Mouse (Mus musculus) MEL (cell line): ENCODE data around the gene Vcam1. TPM values are rescaled to one million over a fixed set of nuclear protein-coding genes. Genes with fewer than 3 reads are reported as not detected.

ENCODE experiments used
- DNase-seq: peaks from one replicate; pipeline ENCODE4 v3.0.0; 2011; ENCODE audit warnings: low read depth, low spot score
- H3K27ac ChIP-seq: 2 replicates; pipeline ENCODE4 v1.5.1; 2012; ENCODE audit warnings: low read depth, mild to moderate bottlenecking, control low read depth, low read length, moderate library complexity; ENCODE audit not compliant: control insufficient read depth
- H3K27me3 ChIP-seq, 2 experiments: fragments of 150-350 bp in 1 of 2; sonication (generic) in 1 of 2; 2 replicates each; pipeline ENCODE4 v1.6.1; 2012; ENCODE audit warnings: low read length in 2 of 2, mild to moderate bottlenecking in 2 of 2, improper control_type of control experiment in 1 of 2, moderate library complexity in 1 of 2; ENCODE audit not compliant: insufficient read depth in 2 of 2, control insufficient read depth in 1 of 2
- H3K36me3 ChIP-seq, 2 experiments: 2 replicates each; pipeline ENCODE4 v1.6.1; 2012 to 2014; ENCODE audit warnings: low read length in 2 of 2, improper control_type of control experiment in 1 of 2, inconsistent platforms in 1 of 2, mild to moderate bottlenecking in 1 of 2; ENCODE audit not compliant: insufficient read depth in 2 of 2, control insufficient read depth in 1 of 2
- H3K4me1 ChIP-seq, 2 experiments: fragments of 150-350 bp in 1 of 2; sonication (generic) in 1 of 2; 2 replicates each; pipeline ENCODE4 v1.6.1; 2012; ENCODE audit warnings: low read length in 2 of 2, improper control_type of control experiment in 1 of 2, mild to moderate bottlenecking in 1 of 2; ENCODE audit not compliant: insufficient read depth in 2 of 2, control insufficient read depth in 1 of 2
- H3K4me3 ChIP-seq, 2 experiments: fragments of 150-350 bp in 1 of 2; sonication (generic) in 1 of 2; 2 replicates each; pipeline ENCODE4 v1.5.1; 2012; ENCODE audit warnings: low read depth in 2 of 2, low read length in 2 of 2, mild to moderate bottlenecking in 2 of 2, moderate library complexity in 2 of 2, control low read depth in 1 of 2, improper control_type of control experiment in 1 of 2; ENCODE audit not compliant: control insufficient read depth in 1 of 2, insufficient read depth in 1 of 2
- H3K79me2 ChIP-seq: 2 replicates; pipeline ENCODE4 v1.6.1; 2012; ENCODE audit warnings: mild to moderate bottlenecking, low read length, moderate library complexity; ENCODE audit not compliant: control insufficient read depth, poor library complexity, insufficient read depth
- H3K9ac ChIP-seq: 2 replicates; pipeline ENCODE4 v1.6.1; 2012; ENCODE audit warnings: low read depth, mild to moderate bottlenecking, control low read depth, low read length, moderate library complexity; ENCODE audit not compliant: control insufficient read depth, poor library complexity, severe bottlenecking
- H3K9me3 ChIP-seq: fragments of 150-350 bp; sonication (generic); replicated peaks from 2 replicates; pipeline ENCODE4 v1.6.1; 2012; ENCODE audit warnings: mild to moderate bottlenecking, low read length, improper control_type of control experiment, moderate library complexity; ENCODE audit not compliant: insufficient read depth
- BHLHE40 ChIP-seq: IDR thresholded peaks from 2 replicates; pipeline ENCODE4 v1.6.1; 2012; ENCODE audit warnings: low read depth, mild to moderate bottlenecking, inconsistent platforms, low read length, improper control_type of control experiment, borderline replicate concordance
- CHD1 ChIP-seq: IDR thresholded peaks from 2 replicates; pipeline ENCODE4 v1.6.1; 2012; ENCODE audit warnings: low read depth, mild to moderate bottlenecking, inconsistent platforms, low read length, improper control_type of control experiment
- CTCF ChIP-seq, 3 experiments: IDR thresholded peaks in 2 of 3; conservative IDR thresholded peaks in 1 of 3; 2 replicates each; pipeline ENCODE4 v1.5.1; 2011 to 2012; ENCODE audit warnings: low read length in 3 of 3, low read depth in 2 of 3, mild to moderate bottlenecking in 2 of 3, improper control_type of control experiment in 1 of 3, inconsistent platforms in 1 of 3, mixed read lengths in 1 of 3, moderate library complexity in 1 of 3; ENCODE audit not compliant: control insufficient read depth in 1 of 3, insufficient read depth in 1 of 3, poor library complexity in 1 of 3, severe bottlenecking in 1 of 3
- ELF1 ChIP-seq: IDR thresholded peaks from 2 replicates; pipeline ENCODE4 v1.6.1; 2014; ENCODE audit warnings: low read depth, mild to moderate bottlenecking, inconsistent platforms, low read length, improper control_type of control experiment, moderate library complexity
- ETS1 ChIP-seq: IDR thresholded peaks from 2 replicates; pipeline ENCODE4 v1.6.1; 2012; ENCODE audit warnings: low read depth, mild to moderate bottlenecking, inconsistent platforms, low read length, improper control_type of control experiment, moderate library complexity
- GATA1 ChIP-seq: IDR thresholded peaks from 2 replicates; pipeline ENCODE4 v1.6.1; 2011; ENCODE audit warnings: low read depth, low read length, improper control_type of control experiment
- KAT2A ChIP-seq: conservative IDR thresholded peaks from 2 replicates; pipeline ENCODE4 v1.6.1; 2012; ENCODE audit warnings: low read depth, low read length, improper control_type of control experiment, inconsistent platforms
- MAZ ChIP-seq: IDR thresholded peaks from 2 replicates; pipeline ENCODE4 v1.6.1; 2012; ENCODE audit warnings: low read depth, mild to moderate bottlenecking, inconsistent platforms, low read length, improper control_type of control experiment
- MEF2A ChIP-seq: IDR thresholded peaks from 2 replicates; pipeline ENCODE4 v1.6.1; 2014; ENCODE audit warnings: low read depth, mild to moderate bottlenecking, inconsistent platforms, low read length, improper control_type of control experiment; ENCODE audit not compliant: poor library complexity, insufficient replicate concordance, severe bottlenecking; ENCODE audit errors: extremely low read depth
- MXI1 ChIP-seq: IDR thresholded peaks from 2 replicates; pipeline ENCODE4 v1.6.1; 2011; ENCODE audit warnings: mild to moderate bottlenecking, low read depth, low read length, improper control_type of control experiment
- NRF1 ChIP-seq: IDR thresholded peaks from 2 replicates; pipeline ENCODE4 v1.6.1; 2014; ENCODE audit warnings: low read depth, mild to moderate bottlenecking, inconsistent platforms, low read length, improper control_type of control experiment, moderate library complexity; ENCODE audit not compliant: poor library complexity, insufficient read depth, severe bottlenecking
- POLR2A ChIP-seq, 2 experiments: IDR thresholded peaks; 2 replicates each; pipeline ENCODE4 v1.6.1; 2011 to 2012; ENCODE audit warnings: low read length in 2 of 2, mild to moderate bottlenecking in 2 of 2, control low read depth in 1 of 2, improper control_type of control experiment in 1 of 2, low read depth in 1 of 2, moderate library complexity in 1 of 2; ENCODE audit not compliant: control insufficient read depth in 1 of 2, insufficient read depth in 1 of 2, poor library complexity in 1 of 2
- POLR2AphosphoS2 ChIP-seq: IDR thresholded peaks from 2 replicates; pipeline ENCODE4 v1.6.1; 2011; ENCODE audit warnings: low read length, improper control_type of control experiment
- SMC3 ChIP-seq: IDR thresholded peaks from 2 replicates; pipeline ENCODE4 v1.6.1; 2011; ENCODE audit warnings: low read depth, low read length, improper control_type of control experiment
- TBP ChIP-seq: IDR thresholded peaks from 2 replicates; pipeline ENCODE4 v1.8.0; 2011; ENCODE audit warnings: low read depth, low read length, improper control_type of control experiment
- UBTF ChIP-seq: IDR thresholded peaks from 2 replicates; pipeline ENCODE4 v1.6.1; 2012; ENCODE audit warnings: low read depth, mild to moderate bottlenecking, inconsistent platforms, low read length, improper control_type of control experiment, moderate library complexity, borderline replicate concordance; ENCODE audit not compliant: insufficient read depth
- ZC3H11A ChIP-seq: IDR thresholded peaks from 2 replicates; pipeline ENCODE4 v1.6.1; 2012; ENCODE audit warnings: low read depth, mild to moderate bottlenecking, inconsistent platforms, low read length, improper control_type of control experiment
- ZMIZ1 ChIP-seq: IDR thresholded peaks from 2 replicates; pipeline ENCODE4 v1.6.1; 2012; ENCODE audit warnings: low read depth, mild to moderate bottlenecking, inconsistent platforms, low read length, improper control_type of control experiment, moderate library complexity
- polyA plus RNA-seq, 2 experiments: library from polyadenylated mRNA; stranded (reverse) in 1 of 2; unstranded in 1 of 2; fragments of >175 nt in 1 of 2; fragments of >200 nt in 1 of 2; gene quantifications; 2 replicates each; pipeline versions ENCODE4 v1.2.1 to v1.2.4; 2012; ENCODE audit warnings: low replicate concordance in 2 of 2, low read depth in 1 of 2; ENCODE audit not compliant: insufficient read length in 2 of 2, insufficient read depth in 1 of 2, missing spikeins in 1 of 2
- total RNA-seq: library from RNA; depleted of rRNA; stranded (reverse); fragments of 300-350 nt; gene quantifications from 2 replicates; pipeline ENCODE4 v1.2.3, GENCODE M21; 2012

The Vcam1 gene
- total and polyA plus RNA-seq, 3 experiments = not detected

GRCm38 (mm10) chr3:116104270-116104669 lies 25.2 kb downstream of the Vcam1 start:
- peaks cover 2 to 4% of the 10 kb centered on the region in 2 experiments for H3K27me3 ChIP-seq
- no peak overlapping the region for H3K9ac ChIP-seq
- TF ChIP-seq MAZ (no peak), POLR2A (IDR thresholded peaks at IDR 0.05; ENCODE audit: control insufficient read depth in 1 of 2, insufficient read depth in 1 of 2, low read depth in 1 of 2, low read length in 2 of 2, poor library complexity in 1 of 2) (no peak), MXI1 (no peak), ZC3H11A (no peak), SMC3 (no peak), KAT2A (no peak), BHLHE40 (no peak), MEF2A (no peak), TBP (no peak), POLR2AphosphoS2 (no peak), NRF1 (no peak), ETS1 (no peak), UBTF (no peak), CTCF (IDR thresholded peaks at IDR 0.05 in 2 of 3, conservative IDR thresholded peaks at IDR 0.05 in 1 of 3; ENCODE audit: control insufficient read depth in 1 of 3, insufficient read depth in 1 of 3, low read depth in 2 of 3, low read length in 3 of 3, poor library complexity in 1 of 3, severe bottlenecking in 1 of 3) (no peak), CHD1 (no peak), GATA1 (no peak)

GRCm38 (mm10) chr3:116100850-116101249 lies 28.6 kb downstream of the Vcam1 start:
- H3K79me2 ChIP-seq = no peaks in the 10 kb centered on the region

More at GRCm38 (mm10) chr3:116104270-116104669, 25.2 kb downstream of the Vcam1 start:
- H3K4me1 ChIP-seq = no peaks in the 10 kb centered on the region
- DNase-seq = no peak
- no peaks in the 10 kb centered on the region for H3K36me3 ChIP-seq
- H3K79me2 ChIP-seq = no peaks in the 10 kb centered on the region
- H3K9me3 ChIP-seq = no peaks in the 10 kb centered on the region
- H3K4me3 ChIP-seq = no peak overlapping the region
- no peak overlapping the region for H3K27ac ChIP-seq

More at GRCm38 (mm10) chr3:116100850-116101249, 28.6 kb downstream of the Vcam1 start:
- TF ChIP-seq ELF1 = no peak
- TF ChIP-seq ZMIZ1 = no peak
- Histone ChIP-seq H3K4me3 (no peak overlapping the region), H3K27me3 (peaks cover 2% of the 10 kb centered on the region in 2 experiments; a peak in 2 of 4 replicates), H3K9ac (no peak overlapping the region), H3K9me3 (no peaks in the 10 kb centered on the region), H3K36me3 (no peaks in the 10 kb centered on the region), H3K27ac (no peak overlapping the region), H3K4me1 (no peaks in the 10 kb centered on the region)
- DNase-seq = no peak
